Mouse (Mus musculus): ENCODE results near the gene Rgs12.
A peak's percentile ranks its signal among the peaks of the same experiment; 100 is the strongest.

DNA sequence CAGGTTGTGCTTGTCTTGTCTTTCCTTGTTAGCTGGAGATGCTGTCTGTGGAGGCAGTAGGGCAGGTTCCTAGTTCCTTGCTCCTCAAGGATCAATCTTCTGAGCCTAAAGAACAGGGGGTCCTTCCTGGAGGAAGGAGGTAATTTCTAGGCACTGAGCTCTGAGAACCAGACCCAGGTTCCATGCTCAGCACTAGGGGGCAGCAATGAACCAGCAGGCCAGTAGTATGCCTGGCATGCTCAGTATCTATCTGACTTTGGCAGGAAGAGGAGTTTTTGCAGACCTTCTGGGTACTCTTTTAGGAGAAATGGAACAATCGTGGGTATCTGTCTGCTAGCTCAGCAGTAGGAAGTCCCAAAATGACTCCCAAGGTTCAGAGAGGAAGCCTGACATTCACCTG is 33.4 kb upstream of the Rgs12 start:
- TF ChIP-seq CTCF (IDR thresholded peaks at IDR 0.05; ENCODE audit: low read depth) (peak; percentile 96), EP300 (IDR thresholded peaks at IDR 0.05; ENCODE audit: low read depth) (peak; percentile 46; the same call in 1 of the 2 replicates)

All from liver, embryonic 14.5 days (tissue).